Mouse (Mus musculus): ENCODE results near the gene Ola1.

DNA sequence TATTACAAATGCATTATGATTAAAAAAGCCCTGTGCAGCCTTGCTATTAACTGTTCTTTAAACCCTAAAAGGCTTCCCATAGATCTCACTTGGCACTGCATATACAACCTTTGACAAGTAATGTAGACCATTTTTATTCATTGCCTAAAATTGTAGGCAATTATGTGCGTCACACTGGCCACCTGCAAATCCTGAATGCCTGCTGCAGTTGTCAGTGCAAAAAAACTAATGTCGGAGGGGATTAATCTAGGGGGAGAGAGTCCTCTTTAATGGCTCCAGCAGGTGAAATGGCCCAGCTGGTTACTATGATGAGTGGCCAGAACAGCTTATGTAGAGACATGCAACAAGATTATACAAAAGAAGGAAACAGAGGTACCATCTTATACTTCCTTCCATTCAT lies 75.0 kb downstream of the Ola1 start:
- TF ChIP-seq CTCF (IDR thresholded peaks at IDR 0.05; ENCODE audit: insufficient read depth, low read length) (no peak), POLR2A (IDR thresholded peaks at IDR 0.05; ENCODE audit: borderline replicate concordance, extremely low read depth, low read depth, low read length) (no peak)
